Mouse (Mus musculus) CH12.LX (cell line): ENCODE measurements around the gene Chit1.

Source experiments
- CTCF ChIP-seq, 2 experiments: IDR thresholded peaks in 1 of 2; conservative IDR thresholded peaks in 1 of 2; 2 replicates each; pipeline ENCODE4 v1.5.1; 2011 to 2012; ENCODE audit warnings: low read depth in 2 of 2, low read length in 2 of 2, improper control_type of control experiment in 1 of 2, inconsistent platforms in 1 of 2, mild to moderate bottlenecking in 1 of 2, moderate library complexity in 1 of 2
- ELF1 ChIP-seq: IDR thresholded peaks from 2 replicates; pipeline ENCODE4 v1.6.1; 2014; ENCODE audit warnings: low read depth, mild to moderate bottlenecking, inconsistent platforms, low read length, improper control_type of control experiment
- EP300 ChIP-seq: IDR thresholded peaks from 2 replicates; pipeline ENCODE4 v1.6.1; 2011; ENCODE audit warnings: low read length, improper control_type of control experiment
- MAZ ChIP-seq: IDR thresholded peaks from 2 replicates; pipeline ENCODE4 v1.6.1; 2012; ENCODE audit warnings: low read depth, mild to moderate bottlenecking, inconsistent platforms, low read length, improper control_type of control experiment, moderate library complexity

DNA sequence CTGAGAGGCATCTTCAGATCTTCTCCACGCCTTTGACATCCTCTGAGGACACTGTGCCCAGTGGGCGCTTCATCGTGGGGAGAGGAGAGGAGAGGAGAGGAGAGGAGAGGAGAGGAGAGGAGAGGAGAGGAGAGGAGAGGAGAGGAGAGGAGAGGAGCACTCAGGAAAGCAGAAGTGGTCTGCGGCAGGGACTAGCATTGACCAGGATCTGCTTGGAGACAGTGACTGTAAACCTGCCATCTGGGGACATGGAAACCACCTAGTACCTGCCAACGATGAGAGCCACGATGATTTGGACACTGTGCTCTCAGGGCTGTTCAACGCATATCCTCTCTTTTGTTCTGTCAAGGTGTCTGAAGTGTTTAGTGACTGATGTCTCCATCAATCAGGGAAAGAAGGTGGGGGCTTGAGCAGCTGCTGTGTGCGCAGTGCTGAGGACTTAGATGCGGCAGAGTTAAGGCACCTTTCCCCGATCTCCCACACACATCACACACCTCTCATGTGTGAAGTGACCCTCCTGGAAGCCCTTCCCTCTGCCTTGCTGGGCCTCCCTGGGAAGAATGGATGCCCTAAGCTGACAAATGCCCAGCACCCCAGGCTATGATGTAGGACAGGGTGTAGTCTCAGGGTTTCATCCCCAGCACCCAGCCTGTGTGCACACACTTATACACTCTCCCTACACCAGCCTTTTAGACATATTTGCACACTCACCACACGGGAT, 5.8 kb upstream of the Chit1 start:
- TF ChIP-seq EP300 (no peak), CTCF (conservative IDR thresholded peaks at IDR 0.05 in 1 of 2, IDR thresholded peaks at IDR 0.05 in 1 of 2; ENCODE audit: low read depth in 2 of 2, low read length in 2 of 2) (no peak), ELF1 (no peak), MAZ (no peak)
